Mouse (Mus musculus): Measurements from ENCODE around the gene Kcnk10.

Kcnk10 gene

DNA sequence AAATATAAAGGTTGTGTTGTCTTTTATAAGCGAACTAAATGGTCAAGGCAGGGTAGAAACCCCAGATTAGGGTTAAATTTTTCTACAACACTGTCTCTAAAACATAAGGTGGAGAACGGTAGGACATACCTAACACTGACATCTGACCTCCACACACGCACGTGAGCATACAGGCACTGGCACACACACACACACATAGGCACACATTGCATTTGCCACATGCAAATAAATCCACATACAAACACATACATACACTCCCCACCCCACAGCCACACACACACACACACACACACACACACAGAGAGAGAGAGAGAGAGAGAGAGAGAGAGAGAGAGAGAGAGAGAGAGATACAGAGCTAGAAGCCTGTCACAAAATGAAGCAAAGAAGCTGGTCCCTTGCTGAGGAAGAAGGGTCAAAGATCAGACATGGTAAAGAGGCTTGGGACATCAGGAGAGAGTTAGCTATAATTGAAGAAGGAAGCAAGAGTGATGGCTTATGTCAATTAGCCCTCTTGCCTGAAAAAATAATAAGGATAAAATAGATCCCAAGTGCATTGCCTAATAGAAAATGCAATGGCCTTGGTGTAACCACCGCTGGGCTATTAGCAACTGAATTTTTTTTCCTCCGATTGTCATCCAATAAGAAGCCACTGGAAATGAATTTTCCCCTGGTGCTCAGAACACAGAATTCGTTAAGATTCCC is 58.1 kb downstream of the Kcnk10 start:
- DNase-seq (ENCODE audit: low spot score): no peak

DNA sequence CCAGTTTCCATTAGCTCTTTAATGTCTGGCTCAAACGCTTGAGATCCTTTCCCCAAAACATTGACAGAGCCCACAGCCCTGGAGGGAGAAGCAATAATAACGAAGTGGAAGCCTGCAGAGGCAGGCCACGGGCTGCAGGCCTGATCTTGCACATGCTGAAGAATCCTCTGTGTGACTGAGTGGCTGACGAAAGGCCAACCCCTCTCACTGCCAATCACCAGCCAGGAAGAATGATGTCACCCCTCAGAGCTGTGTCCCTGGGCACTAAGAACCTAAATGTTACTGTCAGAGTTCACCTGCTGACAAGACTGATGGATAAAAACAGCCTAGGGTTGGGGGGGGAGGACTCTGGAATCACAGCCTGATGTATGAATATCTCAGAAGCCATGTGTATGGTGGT is 72.5 kb downstream of the Kcnk10 start:
- no peak for DNase-seq (ENCODE audit: low spot score)

DNA sequence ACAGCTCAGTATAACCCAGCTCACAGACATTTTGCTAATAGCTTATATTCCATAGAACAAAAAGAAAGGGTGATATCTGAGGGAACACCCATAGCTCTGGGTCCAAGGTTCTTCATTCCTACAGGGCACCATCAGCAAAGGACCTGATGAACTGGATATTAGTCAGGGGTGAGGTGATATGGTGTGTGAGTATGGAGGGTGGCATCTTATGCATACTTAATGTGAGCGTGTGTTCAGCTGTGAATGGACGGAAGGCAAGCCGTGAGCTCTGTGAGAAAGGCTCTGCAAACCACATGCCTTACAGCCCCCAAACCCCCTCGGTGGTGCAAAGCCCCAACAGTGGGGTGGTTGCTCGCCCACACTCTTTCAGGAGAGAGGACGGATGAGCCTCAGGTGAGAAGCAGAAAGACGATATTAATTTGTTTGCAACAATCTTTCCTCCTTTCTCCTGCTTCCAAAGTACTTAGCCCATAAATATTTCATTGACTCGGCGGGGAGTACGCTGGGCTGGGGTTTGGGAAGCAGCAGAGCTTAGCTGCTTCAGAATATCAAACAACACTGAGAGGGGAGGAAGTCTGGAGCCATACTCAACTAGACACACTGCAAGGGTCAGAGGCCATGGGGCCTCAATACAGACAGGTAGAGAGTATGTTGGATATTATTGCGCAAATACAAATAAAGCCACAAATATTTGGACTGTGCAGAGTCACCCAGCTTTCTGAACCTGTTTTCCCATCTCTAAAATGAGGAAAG is 76.4 kb downstream of the Kcnk10 start:
- no peak for DNase-seq (ENCODE audit: low spot score)

GRCm38 (mm10) chr12:98501045-98501444 is 77.1 kb downstream of the Kcnk10 start:
- DNase-seq (ENCODE audit: low spot score): no peak

GRCm38 (mm10) chr12:98481460-98481859 is 96.7 kb downstream of the Kcnk10 start:
- DNase-seq (ENCODE audit: low spot score): no peak

DNA sequence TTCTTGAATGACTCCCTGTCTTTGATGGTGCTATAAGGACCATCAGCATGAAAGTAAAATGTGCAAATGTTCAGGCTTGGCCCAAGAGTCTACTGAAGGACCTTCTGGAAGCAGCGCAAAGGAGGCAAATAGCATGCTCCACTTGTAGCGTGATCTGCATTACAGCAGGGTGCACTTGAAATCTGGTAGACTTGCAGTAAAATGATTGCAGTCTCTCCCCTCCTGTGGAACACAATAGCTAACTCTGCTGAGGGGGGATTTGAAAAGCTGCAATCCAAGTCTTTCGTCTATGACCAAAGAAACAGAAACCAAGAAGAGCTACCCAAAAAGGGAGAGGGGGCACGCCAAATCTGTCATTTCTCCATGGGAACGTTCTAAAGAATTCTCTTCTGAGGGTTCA is 97.1 kb downstream of the Kcnk10 start:
- no peak for DNase-seq (ENCODE audit: low spot score)

- no peak for DNase-seq (ENCODE audit: low spot score)
Observed at GRCm38 (mm10) chr12:98477673-98478461, 100.2 kb downstream of the Kcnk10 start.

DNA sequence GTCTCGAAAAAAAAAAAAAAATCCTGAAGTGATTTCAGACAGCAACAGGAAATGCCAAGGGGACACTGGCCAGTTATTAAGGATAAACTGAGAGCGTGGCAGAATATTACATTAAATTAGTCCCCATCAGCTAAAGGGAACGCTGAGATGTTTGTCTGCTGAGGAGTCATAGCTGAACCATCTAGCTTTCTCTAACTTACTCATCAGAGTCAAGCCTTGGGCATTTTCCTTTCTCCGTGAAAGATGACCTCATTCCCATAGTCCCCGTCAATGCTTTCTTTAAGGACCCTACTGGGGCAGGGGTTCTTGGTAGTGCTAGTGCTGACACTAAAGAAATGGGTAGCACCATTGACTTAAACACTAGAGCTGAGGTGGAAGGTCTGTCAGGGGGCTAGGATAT is 106.9 kb downstream of the Kcnk10 start:
- no peak for DNase-seq (ENCODE audit: low spot score)

GRCm38 (mm10) chr12:98470097-98470496 is 108.0 kb downstream of the Kcnk10 start:
- DNase-seq (ENCODE audit: low spot score): no peak

DNA sequence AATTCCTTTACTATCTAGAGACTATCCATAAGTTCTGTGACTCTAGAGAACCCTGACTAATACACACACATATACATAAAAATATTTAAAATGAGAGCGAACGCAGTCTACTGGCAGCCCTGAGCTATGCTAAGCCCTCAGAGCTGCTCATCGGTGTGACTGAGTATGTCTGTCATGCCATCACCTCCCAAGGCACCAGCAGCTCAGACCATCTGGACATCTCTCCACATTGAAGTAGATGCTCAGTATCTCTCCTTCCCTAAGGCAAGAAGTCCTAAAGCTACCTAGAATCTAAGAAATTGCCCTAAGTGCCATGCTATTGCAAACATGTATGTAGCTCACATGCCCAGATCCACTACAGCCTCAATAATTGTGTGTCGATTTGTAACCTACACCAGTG is 110.3 kb downstream of the Kcnk10 start:
- no peak for DNase-seq (ENCODE audit: low spot score)

DNA sequence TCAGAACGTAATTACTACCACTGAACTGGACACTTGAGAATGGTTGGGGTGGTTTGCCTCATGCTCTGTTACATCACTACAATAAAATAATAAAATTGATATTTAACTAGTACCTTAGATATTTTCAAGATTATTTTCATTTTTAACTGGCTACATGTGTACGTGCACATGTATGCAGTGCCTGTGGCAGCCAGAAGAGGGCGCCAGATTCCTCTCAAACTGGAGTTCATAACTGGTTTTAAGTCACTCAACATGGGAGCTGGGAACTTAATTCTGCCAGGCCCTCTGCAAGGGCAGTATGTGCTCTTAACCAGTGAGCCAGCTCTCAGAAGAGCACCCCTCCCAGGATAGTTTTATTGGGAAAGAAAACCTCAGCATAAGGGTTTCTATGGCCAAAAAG is 118.2 kb downstream of the Kcnk10 start:
- no peak for DNase-seq (ENCODE audit: low spot score)

- DNase-seq (ENCODE audit: low spot score): no peak
Observed at GRCm38 (mm10) chr12:98458944-98459343, 119.2 kb downstream of the Kcnk10 start.

- no peak for DNase-seq (ENCODE audit: low spot score)
Observed at GRCm38 (mm10) chr12:98458516-98458915, 119.6 kb downstream of the Kcnk10 start.

- DNase-seq (ENCODE audit: low spot score): no peak
Observed at GRCm38 (mm10) chr12:98453161-98453560, 124.9 kb downstream of the Kcnk10 start.

DNA sequence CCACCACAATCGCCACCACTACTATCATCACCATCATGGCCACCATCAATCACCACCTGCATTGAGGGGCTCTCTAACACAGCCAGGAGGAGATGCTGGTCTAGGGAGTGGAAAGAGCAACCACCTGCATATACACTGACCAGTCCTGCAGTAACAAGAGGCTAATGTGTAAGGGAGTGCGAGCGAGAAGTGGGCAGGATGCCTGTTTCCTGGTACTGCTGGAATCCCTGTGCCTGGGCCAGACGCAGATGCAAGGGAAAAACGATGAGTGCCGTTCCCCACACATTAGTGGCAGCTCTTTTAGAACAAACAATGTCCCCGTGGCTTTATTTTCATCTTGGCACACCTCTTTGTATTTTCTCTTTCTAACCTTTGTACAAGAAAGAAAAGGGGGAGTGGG is 125.5 kb downstream of the Kcnk10 start:
- no peak for DNase-seq (ENCODE audit: low spot score)

- no peak for DNase-seq (ENCODE audit: low spot score)
Observed at GRCm38 (mm10) chr12:98445637-98446036, 132.5 kb downstream of the Kcnk10 start.

GRCm38 (mm10) chr12:98444860-98445259 is 133.2 kb downstream of the Kcnk10 start:
- DNase-seq (ENCODE audit: low spot score): no peak

DNA sequence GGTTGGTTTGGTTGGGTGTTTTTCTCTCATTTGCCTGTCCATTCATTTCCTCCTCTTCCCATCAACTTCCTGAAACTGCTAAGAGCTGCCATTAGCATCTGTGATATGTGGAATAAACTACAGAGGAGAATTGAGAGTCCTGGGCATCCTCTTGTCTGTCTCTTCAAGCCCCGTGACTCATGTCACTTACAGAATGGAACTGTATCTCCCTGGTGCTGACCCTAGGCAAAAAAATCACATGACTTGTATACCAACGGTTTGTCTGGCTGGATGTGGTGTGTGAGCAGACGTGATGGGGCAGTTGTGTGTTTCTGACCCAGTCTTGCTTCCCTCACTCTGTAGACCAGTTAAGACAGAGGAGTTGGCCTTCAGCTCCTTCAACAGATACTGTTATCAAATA is 134.4 kb downstream of the Kcnk10 start:
- no peak for DNase-seq (ENCODE audit: low spot score)

- DNase-seq (ENCODE audit: low spot score): no peak
Observed at GRCm38 (mm10) chr12:98438080-98438479, 140.0 kb downstream of the Kcnk10 start.

GRCm38 (mm10) chr12:98430683-98431082 is 147.4 kb downstream of the Kcnk10 start:
- no peak for DNase-seq (ENCODE audit: low spot score)

DNA sequence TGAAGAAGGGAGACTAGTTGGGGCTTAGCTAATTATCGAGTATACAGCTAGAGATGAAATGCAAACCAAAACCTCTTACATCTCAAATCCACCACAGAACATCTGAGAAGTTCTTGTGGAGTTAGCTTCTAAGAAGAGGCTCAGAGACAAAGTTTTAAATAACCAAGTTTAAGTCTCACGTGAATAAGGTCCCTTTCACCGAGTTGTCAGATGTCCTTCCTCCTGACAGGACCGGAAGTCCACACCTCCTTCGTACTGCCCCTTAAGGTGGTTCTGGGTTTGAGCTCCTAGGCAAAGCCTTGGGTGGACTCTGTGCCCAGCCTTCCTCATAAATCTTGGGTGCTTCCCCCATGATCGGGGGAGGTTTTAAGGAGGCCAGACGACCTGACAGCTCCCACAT is 156.8 kb downstream of the Kcnk10 start:
- no peak for DNase-seq (ENCODE audit: low spot score)

DNA sequence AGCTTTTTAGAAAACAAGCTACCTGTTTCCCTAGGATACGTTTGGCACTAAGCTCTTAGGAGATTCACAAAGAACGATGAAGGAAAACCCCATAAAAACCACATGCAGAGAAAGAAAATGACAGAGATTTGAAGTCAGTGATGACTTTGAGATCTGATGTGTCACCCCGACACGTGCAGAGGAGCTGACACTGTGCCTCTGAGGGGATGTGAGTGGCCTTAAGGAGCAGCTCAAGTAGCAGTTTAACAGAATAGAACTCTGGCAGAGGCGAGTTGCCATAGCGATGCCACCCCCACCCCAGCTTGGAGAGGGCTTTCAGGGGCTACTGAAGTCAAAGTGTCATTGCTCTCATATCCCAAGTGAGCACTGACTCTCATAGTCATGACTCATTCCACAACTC is 158.3 kb downstream of the Kcnk10 start:
- DNase-seq (ENCODE audit: low spot score): no peak

DNA sequence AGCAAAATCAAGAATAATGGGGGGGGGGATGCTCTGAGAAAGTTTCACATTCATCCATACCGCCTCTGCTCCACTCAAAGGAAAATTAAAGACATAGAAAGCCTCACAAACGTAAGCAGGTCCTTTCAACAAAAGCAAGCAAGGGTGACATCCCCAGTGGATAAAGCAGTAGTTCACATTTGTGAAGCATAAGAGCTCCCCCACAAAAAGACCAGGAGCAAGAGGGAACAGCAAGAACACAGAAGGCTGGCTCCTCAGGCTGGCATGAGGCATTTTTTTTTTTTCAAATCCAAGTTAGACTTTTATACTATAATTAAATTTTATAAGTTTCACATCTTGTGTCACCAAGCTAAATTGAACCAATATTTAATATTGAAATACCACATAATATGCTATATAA is 168.5 kb downstream of the Kcnk10 start:
- no peak for DNase-seq (ENCODE audit: low spot score)

Measured in ovary, postnatal 14 days (tissue).